Mouse (Mus musculus) midbrain, embryonic 15.5 days (tissue): ENCODE results near the gene Cdca4. TPM values are rescaled to one million over a fixed set of nuclear protein-coding genes. Genes with fewer than 3 reads are reported as not detected.
"Not testable (repeated sequence)": the region's sequence is repeated elsewhere in the genome, so short reads cannot be mapped to it uniquely, and the experiment has no call there.

Source experiments
- ATAC-seq: fragments of 200-750 bp; cut with Nextera tagmentation; replicated peaks from 2 replicates; pipeline ENCODE4 v1.8.0; 2017; ENCODE audit warnings: moderate TSS enrichment
- H3K27ac ChIP-seq: fragments of 300-500 bp; sonication (generic); 2 replicates; pipeline ENCODE4 v1.5.1; 2015; ENCODE audit warnings: mild to moderate bottlenecking, inconsistent platforms
- H3K27me3 ChIP-seq: fragments of 300-500 bp; sonication (generic); replicated peaks from 2 replicates; pipeline ENCODE4 v1.6.1; 2015; ENCODE audit warnings: inconsistent platforms
- H3K36me3 ChIP-seq: fragments of 300-500 bp; sonication (generic); replicated peaks from 2 replicates; pipeline ENCODE4 v1.6.1; 2015; ENCODE audit warnings: inconsistent platforms
- H3K4me1 ChIP-seq: fragments of 300-500 bp; sonication (generic); 2 replicates; pipeline ENCODE4 v1.6.1; 2015; ENCODE audit warnings: inconsistent platforms
- H3K4me2 ChIP-seq: fragments of 300-500 bp; sonication (generic); 2 replicates; pipeline ENCODE4 v1.6.1; 2015; ENCODE audit warnings: inconsistent platforms, mild to moderate bottlenecking, moderate library complexity
- H3K4me3 ChIP-seq: fragments of 300-500 bp; sonication (generic); 2 replicates; pipeline ENCODE4 v1.5.1; 2015; ENCODE audit warnings: mild to moderate bottlenecking, inconsistent platforms
- H3K9ac ChIP-seq: fragments of 300-500 bp; sonication (generic); 2 replicates; pipeline ENCODE4 v1.6.1; 2015; ENCODE audit warnings: mild to moderate bottlenecking, inconsistent platforms
- H3K9me3 ChIP-seq: fragments of 300-500 bp; sonication (generic); 2 replicates; pipeline ENCODE4 v1.6.1; 2016; ENCODE audit warnings: inconsistent platforms
- WGBS: fragments of 180-500 bp; shearing (Covaris S2); methylation state at CpG from one replicate; pipeline ENCODE4 v1.1.7; 2015; ENCODE audit warnings: mixed read lengths; 5-methylcytosine and 5-hydroxymethylcytosine counted together
- polyA plus RNA-seq: library from polyadenylated mRNA; unstranded; fragments of >200 nt; fragmentation: Nextera tagmentation; extraction: Ambion mirVana; gene quantifications from 2 replicates; pipeline ENCODE4 v1.2.1, GENCODE M21; 2015

The Cdca4 gene
- polyA plus RNA-seq, 1 experiment from 2014 or later = 44.1 TPM

DNA sequence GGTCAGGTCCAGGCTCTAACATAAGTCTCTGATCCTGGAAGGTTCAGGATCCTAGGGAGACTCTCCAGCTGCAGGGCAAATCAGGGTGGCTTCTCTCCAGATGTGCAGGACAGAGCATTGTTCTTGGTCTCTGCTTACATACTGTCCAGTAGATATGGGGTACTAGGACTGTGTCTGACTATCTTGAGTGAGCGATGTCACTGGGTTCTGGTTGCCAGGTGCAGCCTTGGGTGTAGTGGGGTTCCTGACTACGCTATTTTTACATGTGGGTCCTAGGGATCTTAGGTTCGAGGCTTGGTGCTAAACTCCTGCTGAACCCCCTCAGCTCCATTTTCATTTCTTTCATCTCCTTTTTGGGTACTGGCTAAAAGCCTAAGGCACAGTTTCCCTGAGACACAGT, 1.3 kb upstream of the Cdca4 start:
- Histone ChIP-seq H3K27ac (no peak overlapping the region), H3K4me2 (peak overlapping the region; percentile 57), H3K9me3 (no peaks in the 10 kb centered on the region), H3K36me3 (0 out of 2 replicates have a peak, but pooled peaks cover 3% of the 10 kb centered on the region), H3K9ac (peak overlapping the region; percentile 78; the same call in 1 of the 2 replicates), H3K27me3 (no peaks in the 10 kb centered on the region), H3K4me3 (peak overlapping the region; percentile 72), H3K4me1 (peaks cover 42% of the 10 kb centered on the region)
- 88% methylated on average over 3 of the region's 3 CpGs for WGBS
- ATAC-seq = no peak

DNA sequence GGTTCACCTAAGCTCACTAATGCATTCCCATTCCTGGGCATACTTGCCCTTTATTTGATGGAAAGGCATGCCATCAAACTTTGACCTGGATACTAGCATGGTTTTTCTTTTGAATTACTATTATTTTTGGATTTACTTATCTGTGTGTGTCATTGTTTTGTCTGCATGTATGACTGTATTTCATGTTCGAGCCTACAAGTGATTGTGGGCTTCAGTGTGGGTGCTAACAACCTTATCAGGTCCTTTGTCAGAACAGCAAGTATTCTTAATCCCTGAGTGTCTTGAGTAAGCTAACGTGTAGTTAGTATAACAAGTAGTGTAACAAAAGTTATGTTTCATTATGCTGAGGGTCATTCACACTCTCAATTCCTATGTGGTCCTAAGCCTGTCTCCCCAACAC, 918 bp upstream of the Cdca4 start:
- Histone ChIP-seq H3K4me3 (peak overlapping the region; percentile 72), H3K4me2 (peak overlapping the region; percentile 57), H3K27me3 (no peaks in the 10 kb centered on the region), H3K9me3 (no peaks in the 10 kb centered on the region), H3K27ac (peak overlapping the region; percentile 91), H3K9ac (peak overlapping the region; percentile 78), H3K4me1 (peaks cover 44% of the 10 kb centered on the region), H3K36me3 (0 out of 2 replicates have a peak, but pooled peaks cover 3% of the 10 kb centered on the region)
- WGBS = 25% methylated on average over 2 of the region's 2 CpGs
- ATAC-seq = no peak

DNA sequence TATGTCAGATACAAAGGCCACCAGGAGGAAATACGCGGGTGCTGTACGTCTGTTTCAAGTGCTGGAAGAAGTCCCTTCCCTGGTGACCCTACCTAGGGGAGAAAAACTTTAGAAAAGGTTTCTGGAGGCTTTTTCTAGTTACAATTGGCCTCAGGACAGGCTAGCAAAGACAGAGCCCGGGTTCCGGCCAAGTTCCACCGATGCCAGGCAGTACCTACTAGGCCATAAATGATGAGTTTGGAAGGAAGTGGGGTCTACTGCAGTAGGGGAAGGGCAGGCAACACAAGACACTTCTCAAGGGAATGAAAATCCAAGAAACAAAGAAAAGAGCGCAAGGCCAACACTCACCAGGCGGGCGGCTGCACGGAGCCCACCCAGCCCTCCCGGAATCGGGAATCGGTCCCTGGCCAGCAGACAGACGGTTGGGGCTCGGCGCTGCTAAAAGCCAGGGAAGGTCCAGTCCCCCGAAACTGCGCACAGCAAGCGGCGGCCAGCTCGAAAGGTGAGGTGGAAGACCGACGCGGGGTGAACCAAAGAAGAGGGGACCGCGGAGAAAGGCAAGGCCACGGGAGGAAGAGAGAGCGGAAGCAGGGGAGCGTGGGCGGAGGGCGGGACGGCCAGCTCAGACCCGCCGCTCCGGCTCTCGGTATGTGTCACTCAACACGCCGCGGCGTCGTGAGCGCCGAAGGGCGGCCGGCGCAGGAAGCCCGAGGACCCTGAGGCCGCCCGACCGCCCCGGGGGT, 551 bp downstream of the Cdca4 start:
- H3K4me3 ChIP-seq = peak overlapping the region; percentile 72
- peak overlapping the region; percentile 91 for H3K27ac ChIP-seq
- WGBS = under 1% methylated on average over 49 of the region's 51 CpGs
- peaks cover 54% of the 10 kb centered on the region for H3K4me1 ChIP-seq
- no peaks in the 10 kb centered on the region for H3K27me3 ChIP-seq
- peak overlapping the region; percentile 83 for H3K9ac ChIP-seq
- no peaks in the 10 kb centered on the region for H3K9me3 ChIP-seq
- peak overlapping the region; percentile 82 for H3K4me2 ChIP-seq
- ATAC-seq = peak; percentile 83
- 0 out of 2 replicates have a peak, but pooled peaks cover 3% of the 10 kb centered on the region for H3K36me3 ChIP-seq

DNA sequence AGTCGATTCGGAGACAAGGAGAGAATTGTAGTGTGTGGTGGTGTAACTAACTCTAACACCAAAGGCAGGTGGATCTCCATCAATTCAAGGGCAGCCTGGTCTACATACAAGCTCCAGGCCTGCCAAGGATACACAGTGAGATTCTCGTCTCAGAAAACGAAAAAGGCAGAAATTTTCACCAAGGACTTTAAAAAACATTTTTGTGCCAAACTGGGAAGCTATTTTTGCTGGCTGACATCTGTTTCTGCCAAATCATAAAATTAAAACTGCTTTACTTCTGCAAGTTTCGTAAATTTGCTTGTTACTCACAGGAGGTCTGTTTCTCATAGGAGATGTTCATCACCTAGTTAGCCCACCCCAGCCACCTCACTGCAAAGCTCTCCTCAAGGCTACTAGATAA, 3.3 kb downstream of the Cdca4 start:
- no peak for ATAC-seq
- peaks cover 8% of the 10 kb centered on the region; the same call in 1 of the 2 replicates for H3K36me3 ChIP-seq

DNA sequence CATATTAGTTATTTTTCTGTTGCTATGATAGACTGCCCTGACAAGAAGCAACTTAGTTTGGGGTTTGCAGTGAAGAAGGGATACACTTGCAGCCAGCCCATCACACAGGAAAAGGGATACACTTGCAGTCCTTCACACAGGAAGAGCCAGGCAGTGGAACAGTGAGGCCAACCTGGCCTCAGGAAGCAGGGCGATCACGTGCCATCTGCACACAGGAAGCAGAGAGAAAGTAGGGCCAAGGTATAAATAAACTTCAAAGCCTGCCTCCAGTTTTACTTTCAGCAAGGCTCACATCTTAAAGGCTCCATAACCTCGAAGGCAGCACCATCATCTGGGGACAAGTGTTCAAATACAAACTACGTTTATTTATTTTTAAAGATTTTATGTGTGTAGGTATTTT, 6.0 kb downstream of the Cdca4 start:
- Histone ChIP-seq H3K4me3 (no peak overlapping the region), H3K36me3 (peaks cover 23% of the 10 kb centered on the region), H3K4me2 (no peak overlapping the region), H3K27ac (no peak overlapping the region), H3K9me3 (no peaks in the 10 kb centered on the region), H3K27me3 (no peaks in the 10 kb centered on the region), H3K4me1 (peaks cover 50% of the 10 kb centered on the region), H3K9ac (no peak overlapping the region)
- 80% methylated on average over 4 of the region's 4 CpGs for WGBS
- ATAC-seq = no peak

More for the DNA sequence above, 3.3 kb downstream of the Cdca4 start:
- no peak overlapping the region for H3K27ac ChIP-seq
- H3K27me3 ChIP-seq = no peaks in the 10 kb centered on the region
- peaks cover 62% of the 10 kb centered on the region for H3K4me1 ChIP-seq
- 90% methylated on average over 5 of the region's 5 CpGs for WGBS
- no peak overlapping the region for H3K9ac ChIP-seq
- no peaks in the 10 kb centered on the region for H3K9me3 ChIP-seq
- no peak overlapping the region for H3K4me3 ChIP-seq
- no peak overlapping the region for H3K4me2 ChIP-seq

DNA sequence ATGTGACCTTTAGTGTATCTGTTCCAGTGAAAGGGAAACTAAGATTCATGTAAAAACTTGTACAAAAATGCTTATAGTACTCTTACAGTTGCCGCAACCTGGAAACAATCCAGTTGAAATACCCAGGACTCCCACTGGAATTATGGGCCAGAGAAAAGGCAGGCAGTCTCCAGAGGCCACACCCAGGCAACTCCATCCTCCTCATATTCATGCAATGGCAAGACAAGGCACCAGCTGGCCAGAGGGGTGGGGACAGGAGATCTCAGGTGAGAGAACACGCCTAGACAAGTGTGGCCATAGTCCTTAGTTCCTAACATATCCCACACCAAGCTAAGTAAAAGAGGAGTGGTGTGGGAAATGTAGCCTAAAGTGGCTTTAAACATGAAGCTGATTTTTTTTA, 6.5 kb downstream of the Cdca4 start:
- no peak for ATAC-seq
- Histone ChIP-seq H3K9me3 (no peaks in the 10 kb centered on the region), H3K4me2 (no peak overlapping the region), H3K36me3 (peaks cover 26% of the 10 kb centered on the region), H3K4me1 (peaks cover 45% of the 10 kb centered on the region), H3K4me3 (no peak overlapping the region), H3K9ac (no peak overlapping the region), H3K27ac (no peak overlapping the region), H3K27me3 (no peaks in the 10 kb centered on the region)
- WGBS = 81% methylated on average over 2 of the region's 2 CpGs

DNA sequence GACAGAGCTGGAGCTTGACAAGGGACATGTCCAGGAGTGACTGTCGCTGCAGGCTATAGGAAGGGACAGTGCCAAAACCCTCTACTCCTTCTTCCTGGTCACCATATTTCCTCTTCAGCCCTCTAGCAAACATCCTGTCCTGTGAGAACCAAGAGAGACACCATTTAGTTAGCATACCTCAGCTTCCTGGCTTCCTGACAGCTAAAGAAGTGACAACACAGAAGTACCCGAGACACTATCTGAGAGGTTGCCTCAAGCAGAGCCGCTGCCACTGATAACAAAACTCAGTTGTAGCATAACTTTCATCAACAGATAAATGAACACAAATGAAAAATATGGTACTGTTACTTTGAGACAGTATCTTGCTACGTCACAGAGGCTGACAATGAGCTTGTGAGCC, 7.2 kb downstream of the Cdca4 start:
- Histone ChIP-seq H3K4me3 (no peak overlapping the region), H3K4me1 (peaks cover 38% of the 10 kb centered on the region), H3K9ac (no peak overlapping the region), H3K9me3 (no peaks in the 10 kb centered on the region), H3K27me3 (no peaks in the 10 kb centered on the region), H3K4me2 (no peak overlapping the region), H3K27ac (no peak overlapping the region), H3K36me3 (peaks cover 26% of the 10 kb centered on the region)
- ATAC-seq = no peak
- WGBS = 87% methylated on average over 4 of the region's 4 CpGs

DNA sequence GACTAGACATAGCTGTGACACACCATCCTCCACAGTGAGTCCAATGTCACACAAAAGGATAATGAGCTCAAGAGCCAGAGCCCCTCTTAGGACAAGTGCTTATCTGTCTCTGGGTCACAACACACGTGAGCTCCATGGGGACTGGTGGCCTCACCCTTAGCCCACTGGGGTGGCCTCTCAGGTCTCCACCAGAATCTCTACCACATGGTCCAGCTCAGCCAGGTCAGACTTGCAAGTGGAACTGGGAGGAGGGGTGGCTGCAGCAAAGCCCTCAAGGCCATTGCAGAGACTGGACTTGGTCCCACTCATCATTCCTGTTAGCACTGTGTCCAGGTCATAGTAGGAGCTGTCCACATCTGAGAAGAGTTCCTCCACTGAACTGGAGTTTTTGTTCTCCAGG, 8.0 kb downstream of the Cdca4 start:
- H3K36me3 ChIP-seq = peaks cover 26% of the 10 kb centered on the region
- 52% methylated on average over 1 of the region's 1 CpGs for WGBS

DNA sequence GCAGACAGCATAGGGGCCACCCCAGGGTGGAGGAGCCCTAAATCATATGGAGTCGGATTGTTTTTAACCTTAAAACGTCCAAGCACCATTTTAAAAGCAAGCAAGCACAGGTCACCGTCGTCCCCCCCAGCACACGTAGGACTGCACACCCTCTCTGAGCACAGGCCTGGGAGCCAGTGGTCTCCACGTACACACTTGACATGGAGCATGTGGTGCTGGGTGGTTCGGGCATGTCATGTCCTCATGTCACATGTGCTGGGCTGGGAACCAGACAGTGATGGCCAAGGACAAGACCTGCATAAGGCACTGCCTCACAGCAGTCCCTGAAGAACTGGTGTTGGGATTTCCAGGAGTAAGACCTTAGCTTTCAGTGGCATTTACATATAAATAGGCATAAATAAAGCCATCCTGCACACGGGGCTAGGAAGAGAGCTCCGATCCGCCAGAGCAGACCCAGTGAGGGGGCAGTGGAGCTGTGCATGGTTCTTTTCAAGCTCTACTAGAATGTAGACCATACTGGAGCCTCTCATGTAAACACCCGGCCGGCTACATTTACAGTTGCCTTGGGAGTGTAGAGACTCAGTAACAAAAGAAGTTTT, 8.7 kb downstream of the Cdca4 start:
- ATAC-seq = no peak
- Histone ChIP-seq H3K4me1 (peaks cover 25% of the 10 kb centered on the region; the same call in 1 of the 2 replicates), H3K27me3 (no peaks in the 10 kb centered on the region), H3K27ac (no peak overlapping the region), H3K9ac (no peak overlapping the region), H3K4me3 (no peak overlapping the region), H3K36me3 (peaks cover 26% of the 10 kb centered on the region), H3K4me2 (no peak overlapping the region), H3K9me3 (no peaks in the 10 kb centered on the region)
- 70% methylated on average over 12 of the region's 12 CpGs for WGBS

More for the DNA sequence above, 8.0 kb downstream of the Cdca4 start:
- H3K9ac ChIP-seq = no peak overlapping the region
- H3K4me1 ChIP-seq = peaks cover 30% of the 10 kb centered on the region
- no peaks in the 10 kb centered on the region for H3K9me3 ChIP-seq
- H3K27me3 ChIP-seq = no peaks in the 10 kb centered on the region
- no peak overlapping the region for H3K4me3 ChIP-seq
- no peak overlapping the region for H3K4me2 ChIP-seq
- ATAC-seq = no peak
- H3K27ac ChIP-seq = no peak overlapping the region

DNA sequence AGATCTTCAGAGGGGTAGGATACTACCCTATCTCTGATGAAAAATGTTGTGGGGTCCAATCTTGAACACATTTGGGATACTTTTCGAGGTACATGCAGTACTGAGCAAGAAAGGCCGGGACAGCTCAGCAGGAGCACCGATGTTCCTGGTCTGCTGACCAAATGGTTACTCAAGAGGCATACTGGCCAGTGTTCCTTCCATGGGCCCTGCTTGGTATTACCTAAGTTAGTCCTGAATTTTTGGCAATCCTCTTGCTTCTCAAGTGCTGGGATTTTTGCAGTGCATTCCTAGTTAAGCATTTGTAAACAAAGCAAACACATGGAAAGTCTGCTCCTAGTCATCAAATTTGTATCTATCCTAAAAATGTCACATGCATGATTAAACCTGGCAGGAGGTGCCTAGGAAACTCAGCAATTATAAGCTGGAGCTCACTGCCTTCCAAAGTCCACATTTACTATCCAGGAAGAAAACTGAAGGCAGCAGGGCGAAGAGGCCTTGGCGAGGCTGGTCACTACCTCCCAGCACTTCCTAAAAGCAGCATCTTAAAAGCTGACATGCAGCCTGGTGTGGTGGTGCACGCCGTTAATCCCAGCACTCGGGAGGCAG, 10.1 kb downstream of the Cdca4 start:
- Histone ChIP-seq H3K27ac (no peak overlapping the region), H3K4me3 (no peak overlapping the region), H3K27me3 (no peaks in the 10 kb centered on the region), H3K4me2 (no peak overlapping the region), H3K4me1 (peaks cover 19% of the 10 kb centered on the region; the same call in 1 of the 2 replicates), H3K9me3 (no peaks in the 10 kb centered on the region), H3K9ac (no peak overlapping the region), H3K36me3 (peaks cover 29% of the 10 kb centered on the region)
- no peak for ATAC-seq
- 90% methylated on average over 8 of the region's 8 CpGs for WGBS

DNA sequence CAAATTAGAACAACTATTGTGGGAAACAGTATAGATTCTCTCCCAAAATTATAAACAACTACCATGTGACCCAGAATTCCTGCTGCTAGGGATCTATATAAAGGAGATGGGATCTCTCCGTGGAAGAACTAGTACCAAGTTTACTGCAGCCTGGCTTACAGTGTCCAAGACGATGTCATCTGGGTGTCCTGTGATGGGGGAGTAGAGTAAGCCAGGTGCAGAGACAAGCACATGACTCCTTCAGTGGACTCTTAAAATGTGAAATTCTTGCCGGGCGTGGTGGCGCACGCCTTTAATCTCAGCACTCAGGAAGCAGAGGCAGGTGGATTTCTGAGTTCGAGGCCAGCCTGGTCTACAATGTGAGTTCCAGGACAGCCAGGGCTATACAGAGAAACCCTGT, 12.4 kb downstream of the Cdca4 start:
- not testable (repeated sequence) for H3K4me3 ChIP-seq, H3K27ac ChIP-seq, H3K4me2 ChIP-seq, H3K4me1 ChIP-seq, H3K9ac ChIP-seq, H3K27me3 ChIP-seq, ATAC-seq, H3K9me3 ChIP-seq
- peaks cover 29% of the 10 kb centered on the region for H3K36me3 ChIP-seq
- 85% methylated on average over 7 of the region's 7 CpGs for WGBS

DNA sequence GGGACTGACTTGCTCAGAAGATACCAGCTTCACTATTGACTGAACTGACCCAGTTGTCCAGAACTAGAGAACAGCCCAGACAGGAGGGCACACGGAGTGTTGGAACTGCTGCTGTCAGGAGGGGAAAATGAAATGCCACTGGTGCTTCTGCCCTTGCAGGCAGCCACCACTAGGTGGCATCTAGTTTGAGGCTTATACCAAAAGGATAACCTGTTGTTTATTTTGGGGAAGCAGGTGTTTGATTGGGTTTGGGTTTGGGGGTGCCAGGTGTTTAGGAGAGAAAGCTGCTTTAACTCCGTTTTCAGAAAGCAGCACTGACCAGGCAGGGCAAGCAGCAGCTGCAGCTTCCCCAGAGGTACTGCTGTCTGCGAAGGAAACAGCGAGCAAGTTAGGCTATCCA, 12.9 kb downstream of the Cdca4 start:
- H3K4me3 ChIP-seq = no peak overlapping the region
- no peak overlapping the region for H3K9ac ChIP-seq
- no peaks in the 10 kb centered on the region for H3K9me3 ChIP-seq
- no peaks in the 10 kb centered on the region for H3K27me3 ChIP-seq
- no peak overlapping the region for H3K4me2 ChIP-seq
- no peak overlapping the region for H3K27ac ChIP-seq
- WGBS = 57% methylated on average over 4 of the region's 4 CpGs
- H3K4me1 ChIP-seq = no peaks in the 10 kb centered on the region
- no peak for ATAC-seq
- H3K36me3 ChIP-seq = peaks cover 23% of the 10 kb centered on the region
